Mouse (Mus musculus): ENCODE data around the gene Pip4k2a.

The Pip4k2a gene

DNA sequence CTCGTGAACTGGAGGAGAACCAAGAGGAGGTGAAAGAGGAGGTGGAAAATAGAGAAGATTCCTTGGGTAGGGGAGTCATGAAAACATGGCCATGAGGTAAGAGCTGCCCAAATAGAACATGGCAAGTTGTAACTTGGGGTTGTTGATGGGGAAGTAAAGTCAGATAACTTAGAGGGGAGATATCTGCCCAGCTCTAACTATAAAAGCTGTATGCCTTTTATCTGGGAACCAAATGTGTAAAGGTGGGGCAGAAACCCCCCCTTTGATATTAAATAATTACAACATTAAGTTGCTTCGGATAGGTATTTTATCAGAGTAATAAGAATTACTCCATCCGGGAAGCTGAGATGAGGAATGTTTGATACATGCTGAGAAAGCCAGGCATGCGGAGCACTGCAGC is 18.9 kb downstream of the Pip4k2a start:
- DNase-seq, result no peak

DNA sequence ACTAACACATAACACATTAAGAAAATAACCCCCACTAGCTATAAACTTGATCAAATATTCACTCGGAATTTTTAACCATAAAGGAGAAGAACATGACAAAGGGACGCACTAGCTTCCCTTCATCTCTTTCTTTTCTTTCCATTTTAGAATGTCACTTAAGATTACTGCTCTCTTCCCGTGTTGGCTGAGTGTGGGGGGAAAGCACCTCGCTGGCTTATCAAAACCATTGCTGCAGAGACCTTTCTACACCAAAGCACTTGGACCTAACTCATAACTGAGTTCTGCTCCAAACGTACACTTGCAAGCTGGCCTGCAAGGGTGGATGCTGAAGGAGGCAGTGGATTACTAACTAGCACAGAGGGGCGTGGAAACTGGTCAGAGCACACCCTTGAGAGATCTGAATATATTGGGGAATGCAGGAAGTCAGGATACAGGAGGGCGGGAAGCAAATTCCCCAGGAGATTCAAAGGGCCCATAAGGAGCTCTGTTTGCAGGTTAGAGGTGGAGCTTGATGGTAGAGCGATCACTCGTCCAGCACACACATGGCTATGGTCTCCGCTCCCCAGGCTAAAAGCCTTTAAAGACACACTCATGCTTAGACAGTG is 20.6 kb downstream of the Pip4k2a start:
- DNase-seq, result no peak

DNA sequence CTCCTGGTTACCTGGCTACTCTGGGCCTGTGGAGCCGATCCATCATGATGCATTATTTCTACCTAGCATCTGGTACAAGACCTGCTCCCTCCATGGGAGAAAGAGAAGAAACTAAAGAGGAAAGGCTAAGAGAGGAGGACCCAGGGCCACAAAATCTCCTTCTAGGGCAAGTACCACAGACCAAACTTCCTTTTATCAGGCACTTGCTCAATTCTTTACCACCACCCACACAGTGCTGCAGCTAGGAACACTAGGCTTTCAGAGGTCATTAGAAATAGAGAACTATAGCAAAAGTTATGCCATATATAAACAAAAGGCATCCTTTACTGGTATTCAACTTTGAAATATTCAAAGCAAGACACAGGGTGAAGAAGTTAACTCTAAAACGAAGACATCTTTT is 21.8 kb downstream of the Pip4k2a start:
- no peak for DNase-seq

DNA sequence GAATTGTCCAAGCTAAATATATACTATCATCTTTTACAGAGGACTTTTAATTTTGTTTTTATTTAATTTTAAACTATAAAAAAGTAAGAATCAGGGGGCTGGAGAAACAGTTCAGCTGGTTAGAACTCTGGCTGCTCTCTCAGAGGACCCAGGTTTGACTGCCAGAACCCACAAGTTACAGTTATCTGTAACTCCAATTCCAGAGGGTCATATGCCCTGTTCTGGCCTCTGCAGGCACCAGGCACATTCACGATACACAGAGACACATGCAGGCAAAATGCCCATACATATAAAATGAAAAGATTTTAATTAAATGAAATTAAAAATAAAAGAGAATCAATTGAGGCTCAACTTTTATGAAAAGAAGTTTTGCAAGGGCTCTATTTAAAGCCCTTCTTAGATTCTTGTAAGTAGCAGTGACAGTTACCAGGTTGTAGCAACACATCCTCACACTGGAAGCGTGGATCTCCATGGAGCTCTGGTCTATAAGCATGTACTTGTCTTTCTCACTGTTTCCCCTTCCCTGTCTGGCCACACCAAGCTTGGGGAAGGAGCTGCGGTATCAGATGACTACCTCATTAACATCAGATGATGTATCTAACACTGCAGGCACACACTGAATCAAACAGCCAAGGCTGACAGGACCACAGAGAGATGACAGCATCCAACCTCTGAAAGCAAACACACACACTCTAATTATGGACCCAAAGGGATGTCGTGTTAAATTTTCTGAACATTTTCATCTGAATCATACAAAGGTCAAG is 22.9 kb downstream of the Pip4k2a start:
- no peak for DNase-seq

DNA sequence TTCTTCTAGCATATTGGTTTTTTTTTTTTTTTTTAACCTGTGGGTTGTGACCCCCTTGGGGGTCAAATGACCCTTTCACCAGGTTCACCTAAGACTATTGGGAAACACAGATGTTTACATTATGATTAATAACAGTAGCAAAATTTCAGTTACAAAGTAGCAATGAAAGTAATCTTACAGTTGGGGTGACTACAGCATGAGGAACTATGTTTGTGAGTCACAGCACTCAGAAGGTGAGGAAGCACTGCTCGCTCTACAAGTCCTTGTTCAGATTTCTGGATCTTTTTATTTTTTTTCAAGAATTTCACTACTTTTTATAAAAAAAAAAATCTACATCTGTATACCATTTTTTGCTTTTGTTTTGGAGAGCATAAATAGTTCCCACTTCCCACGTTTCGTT is 26.4 kb downstream of the Pip4k2a start:
- DNase-seq, result no peak

DNA sequence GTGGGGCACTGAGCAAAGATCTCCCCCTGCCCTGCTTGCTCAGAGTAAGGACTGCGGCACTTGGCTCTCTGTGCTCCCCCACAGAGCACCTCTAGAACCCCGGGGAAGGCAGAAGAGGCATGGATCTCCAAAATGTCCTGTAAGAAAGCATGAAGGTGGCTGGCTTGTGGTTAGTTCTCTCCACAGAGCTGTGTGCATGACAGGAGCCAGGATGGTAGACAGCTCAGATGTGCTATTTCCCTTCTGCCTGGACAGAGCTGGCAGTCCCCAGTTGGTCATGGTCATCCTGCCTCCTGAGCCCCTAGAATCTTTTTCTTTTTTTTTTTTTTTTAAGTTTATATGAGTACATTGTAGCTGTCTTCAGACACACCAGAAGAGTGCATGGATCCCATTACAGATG is 27.5 kb downstream of the Pip4k2a start:
- DNase-seq, result no peak

DNA sequence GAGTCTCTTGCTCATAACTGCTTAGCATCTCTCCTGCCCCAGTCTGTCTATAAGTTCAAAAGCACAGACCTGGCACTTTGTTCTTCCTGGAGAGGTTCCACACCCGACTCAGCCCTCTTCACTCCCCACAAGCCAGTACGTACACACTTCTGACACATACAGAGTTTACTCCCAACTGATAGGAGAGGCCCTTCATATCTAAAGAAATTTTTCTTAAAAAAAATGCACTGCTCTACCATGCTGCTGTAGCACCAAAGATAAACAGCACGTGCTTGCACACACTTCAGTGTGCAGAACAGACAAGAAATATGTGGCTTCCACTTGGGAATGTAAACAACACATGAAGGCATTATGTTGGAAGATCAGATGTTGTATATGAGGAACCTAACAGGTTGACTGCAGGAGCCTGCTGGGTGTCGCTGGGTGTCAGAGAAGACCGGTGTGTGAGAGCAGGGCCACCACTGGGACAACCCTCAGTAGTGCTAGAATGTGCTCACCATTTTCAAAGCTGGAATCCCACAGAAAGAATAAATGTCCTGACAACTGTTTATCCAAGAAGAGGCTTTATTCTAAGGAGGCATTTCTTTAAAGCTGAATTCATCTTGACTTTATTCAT is 28.8 kb downstream of the Pip4k2a start:
- no peak for DNase-seq

DNA sequence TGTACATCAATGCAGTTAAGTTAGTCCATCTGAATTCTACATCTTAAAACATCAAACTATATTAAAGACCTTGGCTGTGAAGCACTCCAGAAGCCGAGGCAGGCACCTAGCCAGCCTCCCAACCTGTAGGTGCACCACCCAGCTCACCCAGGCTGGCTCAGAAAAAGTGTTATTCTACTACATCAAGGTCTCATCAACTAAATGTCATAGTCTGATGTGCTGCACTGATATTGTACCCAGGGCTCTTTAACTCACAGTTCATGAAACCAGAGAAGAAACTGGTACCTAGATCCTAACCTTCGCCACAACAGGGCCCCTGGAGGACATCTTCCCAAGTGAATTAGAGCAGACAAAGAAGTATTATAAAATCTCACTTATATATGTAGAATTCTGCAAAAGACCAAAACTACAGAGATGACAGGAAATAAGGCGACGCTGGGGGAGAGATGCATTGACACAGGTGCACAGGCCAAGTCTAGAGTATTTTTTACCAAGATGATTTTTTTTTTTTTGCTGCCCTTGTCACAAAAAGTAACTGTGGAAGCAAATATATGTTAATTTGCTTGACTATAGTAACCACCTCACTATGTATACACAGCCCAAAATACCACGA is 30.4 kb downstream of the Pip4k2a start:
- no peak for DNase-seq

DNA sequence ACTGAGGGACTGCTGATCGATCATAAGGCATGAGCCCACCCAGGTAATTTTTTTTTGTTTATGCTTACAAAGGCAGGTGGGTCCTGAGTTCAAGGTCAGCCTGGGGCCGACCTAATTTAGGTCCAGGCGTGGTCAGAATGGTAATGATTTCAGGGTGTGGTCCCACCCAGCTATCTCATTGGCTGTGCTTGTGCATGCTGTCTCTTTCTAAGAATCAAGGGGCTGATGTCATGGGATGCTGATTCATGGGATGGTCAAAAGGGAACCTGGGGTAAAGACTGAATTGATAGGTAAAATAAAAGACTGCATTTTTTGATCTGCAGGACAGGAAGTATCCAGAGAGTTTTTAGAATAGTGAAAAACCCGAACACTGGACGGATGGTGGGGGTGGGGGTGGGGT is 31.4 kb downstream of the Pip4k2a start:
- no peak for DNase-seq

DNA sequence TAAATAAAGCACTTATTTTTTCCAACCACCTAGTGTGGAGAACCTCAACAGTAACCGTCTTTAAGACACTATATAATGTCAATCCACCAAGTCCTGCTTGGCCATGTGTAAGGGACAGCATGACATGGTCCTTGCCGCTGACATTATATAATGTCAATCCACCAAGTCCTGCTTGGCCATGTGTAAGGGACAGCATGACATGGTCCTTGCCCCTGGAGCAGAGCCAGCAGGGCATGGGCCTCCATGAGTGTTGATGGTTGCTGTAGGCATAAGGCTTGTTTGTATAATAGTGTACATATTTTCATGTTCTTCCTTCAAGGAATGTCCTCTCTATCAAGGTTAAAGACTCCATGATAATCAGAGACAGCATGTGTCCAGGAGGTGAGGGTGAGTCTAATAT is 32.0 kb downstream of the Pip4k2a start:
- DNase-seq, result no peak

DNA sequence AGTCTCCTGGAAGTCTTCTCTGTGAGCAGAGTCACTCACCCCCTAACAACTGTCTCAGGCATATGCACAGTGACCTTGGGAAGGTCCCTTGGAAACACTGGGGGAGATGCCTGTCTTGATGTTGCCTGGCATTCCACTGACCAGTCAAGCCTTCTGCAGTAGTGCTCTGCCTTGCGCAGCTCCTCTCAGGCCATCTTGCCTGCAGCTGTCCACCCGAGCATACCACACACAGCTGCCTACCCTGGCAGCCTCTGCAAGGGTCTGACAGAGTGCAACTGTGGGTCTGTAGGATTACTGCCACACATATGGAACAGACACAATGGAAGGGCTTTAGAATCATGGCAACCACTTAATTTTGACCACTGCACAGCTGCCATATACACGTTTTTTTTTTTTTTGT is 32.8 kb downstream of the Pip4k2a start:
- DNase-seq, result no peak

DNA sequence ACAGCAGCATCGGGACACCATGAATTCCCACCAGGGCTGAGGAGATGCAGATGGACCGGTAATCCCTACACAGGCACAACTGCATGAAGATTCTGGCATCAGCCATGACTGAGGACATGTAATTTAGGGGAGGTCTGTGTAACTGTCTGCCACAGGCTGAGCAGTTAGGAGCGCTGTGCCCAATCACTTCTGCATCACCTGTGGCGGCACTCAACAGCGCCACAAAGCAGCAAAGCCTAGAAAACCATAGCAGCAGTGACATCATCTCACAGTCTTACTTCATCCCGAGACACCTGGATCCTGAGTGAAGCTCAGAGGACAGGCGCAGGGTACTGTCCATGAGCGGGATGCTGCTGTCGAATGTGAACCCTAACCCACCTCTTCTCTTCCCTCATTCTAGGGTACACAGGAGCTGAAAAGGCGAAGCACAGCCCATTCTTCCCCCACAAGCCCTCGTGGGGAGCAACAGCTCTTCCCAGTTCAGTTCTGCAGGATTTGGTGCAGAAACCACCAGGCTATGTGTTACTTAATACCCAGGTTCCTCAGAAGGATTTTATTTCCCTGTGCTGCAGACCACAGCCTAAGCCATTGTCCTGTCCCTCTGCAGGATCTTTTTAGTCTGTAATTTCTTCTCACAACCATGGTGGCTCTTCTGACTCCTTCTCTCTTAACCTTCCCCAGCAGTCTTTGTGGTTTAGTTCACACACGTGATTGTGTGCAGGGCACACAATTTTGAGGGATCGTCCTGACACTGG is 34.5 kb downstream of the Pip4k2a start:
- no peak for DNase-seq

DNA sequence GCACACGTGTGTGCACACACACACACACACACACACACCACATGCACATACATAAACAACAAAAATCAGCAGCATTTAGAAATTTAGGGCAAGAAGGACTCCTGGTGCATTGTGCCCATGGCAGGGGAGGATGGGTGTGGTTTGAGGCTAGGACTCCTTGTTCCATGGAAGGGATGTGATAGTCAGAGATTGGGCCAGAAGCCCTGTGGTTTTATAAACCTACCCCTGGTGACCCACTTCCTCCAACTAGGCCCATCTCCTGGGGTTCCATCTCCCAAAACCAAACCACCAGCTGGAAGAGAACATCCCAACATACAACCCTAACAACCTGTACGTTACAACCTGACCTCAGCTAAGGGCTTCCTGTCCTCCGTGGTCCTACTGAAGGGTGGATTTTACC is 35.4 kb downstream of the Pip4k2a start:
- DNase-seq, result no peak

DNA sequence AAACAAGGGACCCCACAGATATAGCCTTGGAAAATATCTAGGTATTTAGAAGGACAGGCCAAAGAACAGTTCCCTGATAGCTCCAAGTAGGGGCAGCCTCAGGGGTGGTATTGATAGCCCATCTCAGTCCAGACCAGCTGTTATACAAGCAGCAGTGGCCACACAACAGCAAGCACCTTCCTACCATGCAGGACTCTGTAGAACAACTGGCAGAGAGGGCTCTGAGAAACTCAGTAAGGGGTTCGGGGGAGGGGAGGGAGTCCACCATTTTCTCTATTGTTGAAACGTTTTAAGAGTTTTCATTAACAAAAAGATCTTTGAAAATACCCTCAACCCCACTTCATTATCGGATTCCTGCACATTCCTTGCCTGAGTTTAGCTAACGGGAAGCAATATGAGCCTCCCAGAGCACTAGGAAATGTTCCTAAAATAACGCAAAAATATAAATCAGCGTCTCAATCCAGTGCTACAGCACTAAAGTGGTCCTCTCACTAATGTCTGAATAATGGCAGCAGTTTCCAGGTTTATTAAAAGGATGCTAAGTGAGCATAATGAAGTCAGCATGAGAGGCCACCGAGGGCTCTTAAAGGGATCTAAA is 37.5 kb downstream of the Pip4k2a start:
- no peak for DNase-seq

DNA sequence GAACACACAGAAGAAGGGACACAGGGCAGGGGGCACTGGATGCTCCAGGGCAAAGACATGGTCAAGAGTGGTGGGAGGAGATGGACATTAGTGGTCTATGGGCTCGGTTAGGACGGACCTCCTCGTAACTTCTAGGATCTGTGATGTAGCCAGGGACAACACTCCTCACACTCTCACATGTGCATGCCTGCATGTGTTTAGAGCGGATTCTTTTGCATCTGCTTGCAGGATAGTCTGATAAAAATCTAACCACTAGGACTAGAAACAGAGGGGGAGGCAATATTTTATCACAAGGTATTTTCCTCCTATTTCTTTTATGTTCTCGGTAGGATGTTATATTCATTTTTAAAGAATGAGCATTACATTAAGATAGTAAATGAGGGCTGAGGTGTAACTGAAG is 38.4 kb downstream of the Pip4k2a start:
- no peak for DNase-seq

DNA sequence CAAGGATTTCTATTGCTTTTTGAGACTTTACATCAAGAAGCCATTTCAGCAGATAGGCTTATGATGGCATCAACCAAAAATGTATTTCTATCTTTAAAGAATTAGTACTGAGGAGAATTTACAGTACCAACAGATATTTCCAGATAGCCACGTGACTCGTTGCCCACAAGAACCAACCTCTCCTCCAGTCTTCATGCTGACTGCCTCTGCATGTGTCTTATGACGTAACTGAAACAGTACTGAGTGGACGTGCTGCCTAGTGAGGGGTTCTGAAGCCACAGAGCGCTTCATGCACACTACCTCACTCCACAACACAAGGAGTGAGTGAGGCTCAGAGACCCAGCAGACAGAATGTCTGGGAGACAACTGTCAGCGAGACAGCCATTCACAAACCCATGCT is 38.9 kb downstream of the Pip4k2a start:
- DNase-seq, result no peak

DNA sequence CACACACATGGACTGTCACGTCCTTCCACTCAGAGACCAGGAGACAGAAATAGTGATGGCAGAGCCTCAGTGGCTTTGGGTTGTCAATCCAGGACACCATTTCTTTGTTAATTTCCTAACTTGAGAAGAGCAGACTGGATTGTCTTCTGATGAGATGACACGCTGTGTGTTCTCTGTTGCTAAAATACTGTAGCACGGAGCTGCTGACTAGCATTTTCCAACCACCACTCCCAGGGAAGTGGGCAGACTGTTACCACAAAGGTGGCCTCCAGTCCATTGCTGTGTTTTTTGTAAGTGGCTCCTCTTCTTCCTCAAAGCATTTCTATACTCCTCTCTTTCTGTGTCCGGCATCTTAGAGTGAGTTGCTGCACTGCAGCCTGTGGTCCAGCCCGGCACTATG is 39.4 kb downstream of the Pip4k2a start:
- DNase-seq, result no peak

DNA sequence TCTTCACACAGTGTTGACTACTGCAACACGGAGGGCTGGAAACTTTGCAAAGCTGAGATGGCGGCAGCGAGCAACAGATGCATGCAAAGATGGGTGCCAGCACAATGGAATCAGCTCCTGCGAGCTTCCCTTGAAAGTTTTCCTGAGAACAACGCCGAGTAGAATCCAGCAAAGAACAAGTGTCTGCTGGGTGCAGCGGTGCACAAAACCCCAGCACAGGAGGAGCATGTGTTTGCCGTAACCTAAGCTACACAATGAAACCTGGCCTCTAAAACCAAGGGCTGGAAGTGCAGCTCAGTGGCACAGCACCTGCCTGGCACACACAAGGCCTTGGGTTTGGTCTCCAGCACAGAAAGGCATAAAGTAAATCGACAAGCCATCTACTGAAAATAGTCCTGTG is 39.9 kb downstream of the Pip4k2a start:
- no peak for DNase-seq

DNA sequence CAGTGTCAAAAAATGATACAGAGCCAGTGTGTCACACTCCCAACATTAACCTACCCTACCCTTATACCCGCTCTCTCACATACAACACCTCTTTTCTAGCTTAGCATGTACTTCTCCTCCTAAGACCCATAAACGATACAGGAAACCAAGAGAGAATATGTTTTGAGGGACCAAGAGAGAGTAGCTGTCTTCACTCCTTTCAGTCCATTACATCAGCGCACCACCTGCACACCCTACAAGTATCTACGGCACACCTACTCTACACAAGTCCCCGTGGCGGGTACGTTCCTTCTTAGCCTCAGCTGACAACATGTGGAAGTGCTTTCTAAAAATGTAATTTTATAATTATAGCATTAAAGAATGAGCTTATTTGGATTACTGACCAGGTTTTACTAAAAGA is 40.5 kb downstream of the Pip4k2a start:
- no peak for DNase-seq

DNA sequence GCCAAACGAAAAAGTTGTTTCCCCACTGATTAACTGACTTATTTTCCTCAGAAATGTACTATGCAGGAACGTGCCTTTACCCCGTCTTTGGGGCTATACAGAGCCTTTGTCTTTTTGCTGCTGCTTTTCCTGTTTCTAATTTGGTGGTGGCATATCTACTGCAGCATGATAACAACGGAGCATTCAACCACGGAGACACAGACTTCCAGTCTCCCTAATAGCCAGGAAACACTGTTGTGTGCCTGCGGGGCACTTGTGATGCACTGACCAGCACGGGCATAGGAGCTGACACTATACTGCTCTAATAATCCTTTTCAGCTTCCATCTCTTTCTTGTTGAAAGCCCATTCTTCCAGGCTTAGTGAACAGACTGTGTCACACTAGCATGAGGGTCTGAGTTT is 41.0 kb downstream of the Pip4k2a start:
- no peak for DNase-seq

DNA sequence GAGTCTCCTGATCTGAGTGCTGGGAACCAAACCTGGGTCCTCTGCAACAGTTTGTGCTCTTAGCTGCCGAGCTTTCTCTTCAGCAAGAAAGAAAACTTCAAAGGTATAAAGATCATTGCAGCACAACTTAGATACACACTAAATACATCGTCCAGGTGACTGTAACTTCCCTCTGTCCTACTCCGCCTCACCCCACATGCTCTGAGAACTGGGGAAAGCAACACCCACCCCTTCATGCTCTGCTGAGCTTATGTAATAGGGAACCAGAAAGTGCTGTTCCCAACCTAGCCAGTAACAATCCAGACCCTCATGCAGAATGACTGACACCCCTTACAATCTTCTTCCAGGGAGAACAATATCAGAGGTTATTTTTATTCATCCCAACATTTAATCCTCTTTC is 41.5 kb downstream of the Pip4k2a start:
- DNase-seq, result no peak

DNA sequence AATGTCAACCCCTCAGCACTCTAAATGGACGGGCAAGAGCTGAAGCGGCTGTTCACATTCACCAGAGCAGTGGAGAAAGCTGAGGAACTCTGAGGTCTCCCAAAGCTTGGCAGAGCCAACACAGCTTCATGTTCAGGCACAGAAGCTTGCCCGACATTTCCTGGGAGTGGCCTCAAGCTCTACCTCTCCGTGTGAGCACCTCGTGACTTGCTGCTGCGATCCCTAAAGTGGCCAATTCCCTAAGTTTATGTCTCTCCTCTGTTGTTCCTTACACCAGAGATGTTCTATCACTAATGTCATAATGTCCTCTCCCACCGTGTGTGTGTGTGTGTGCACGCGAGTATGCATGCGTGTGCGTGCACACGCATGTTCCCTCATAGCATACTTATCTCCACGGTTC is 42.3 kb downstream of the Pip4k2a start:
- DNase-seq, result no peak

DNA sequence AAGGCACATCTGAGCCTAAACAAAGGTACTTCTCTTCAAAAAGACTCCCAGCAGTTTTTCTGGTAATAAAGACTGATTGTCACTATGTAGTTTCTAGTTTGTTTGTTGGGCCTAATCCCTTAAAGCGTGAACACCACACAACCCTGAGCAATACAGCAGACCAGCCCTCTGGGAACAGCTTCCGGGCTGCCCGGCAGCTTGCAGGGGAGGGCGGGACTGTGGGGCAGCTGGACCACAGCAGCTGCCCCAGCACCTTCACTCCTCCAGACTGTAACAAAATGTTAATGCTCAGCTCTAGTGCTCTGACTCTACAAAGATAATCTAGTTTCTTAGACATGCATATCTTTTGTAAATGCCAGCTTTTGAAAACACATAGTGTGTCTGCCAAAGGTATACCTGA is 42.9 kb downstream of the Pip4k2a start:
- no peak for DNase-seq
